Mouse (Mus musculus) skeletal muscle tissue, adult 2 months (tissue): Measurements from ENCODE around the gene Vmn1r31.

Source experiments
- DNase-seq: peaks from one replicate; pipeline ENCODE4 v3.0.0-alpha.2; 2012; ENCODE audit warnings: low read depth, low spot score

The Vmn1r31 gene

GRCm38 (mm10) chr6:58475230-58475629 is at the start of gene Vmn1r31:
Gene Vmn1r31, minus strand, starts transcription at chr6:58475330.
- no peak for DNase-seq

- DNase-seq: no peak
These were observed 31.8 kb downstream of the Vmn1r31 start, which contains the start of gene Vmn1r30 for GRCm38 (mm10) chr6:58443285-58443684. Gene Vmn1r30, minus strand, starts transcription at chr6:58443385.
